Mouse (Mus musculus) bone marrow, adult 2 months (tissue): ENCODE measurements around the gene Aven.

ENCODE experiments used
- CTCF ChIP-seq: fragments of 200-500 bp; IDR thresholded peaks from 2 replicates; pipeline ENCODE4 v1.5.1; 2011; ENCODE audit warnings: low read length, control low read depth; ENCODE audit not compliant: control insufficient read depth, insufficient read depth
- POLR2A ChIP-seq: fragments of 200-500 bp; IDR thresholded peaks from 2 replicates; pipeline ENCODE4 v1.6.1; 2011; ENCODE audit warnings: low read depth, mild to moderate bottlenecking, control low read depth, low read length, borderline replicate concordance; ENCODE audit not compliant: control insufficient read depth

DNA sequence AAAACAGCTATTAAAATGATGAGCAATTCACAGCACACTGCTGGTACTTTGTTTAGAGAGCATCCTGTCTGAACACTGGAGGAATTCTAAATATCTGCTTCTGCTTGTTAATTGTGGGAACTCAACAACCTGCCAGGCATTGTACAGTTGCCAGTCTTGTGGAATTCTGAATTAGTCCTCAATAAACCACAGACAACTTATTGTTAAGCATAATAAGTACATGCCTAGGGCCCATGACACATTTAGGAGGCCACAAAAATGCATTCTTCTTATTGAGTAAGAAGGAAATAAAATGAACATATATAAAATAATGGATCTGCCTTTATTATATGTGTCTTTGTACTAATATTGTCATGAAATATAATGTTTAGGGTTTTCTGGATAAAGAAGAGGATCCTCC, 47.3 kb upstream of the Aven start:
- TF ChIP-seq POLR2A (no peak), CTCF (no peak)
